Mouse (Mus musculus): ENCODE measurements around the gene Hcrtr2.

DNA sequence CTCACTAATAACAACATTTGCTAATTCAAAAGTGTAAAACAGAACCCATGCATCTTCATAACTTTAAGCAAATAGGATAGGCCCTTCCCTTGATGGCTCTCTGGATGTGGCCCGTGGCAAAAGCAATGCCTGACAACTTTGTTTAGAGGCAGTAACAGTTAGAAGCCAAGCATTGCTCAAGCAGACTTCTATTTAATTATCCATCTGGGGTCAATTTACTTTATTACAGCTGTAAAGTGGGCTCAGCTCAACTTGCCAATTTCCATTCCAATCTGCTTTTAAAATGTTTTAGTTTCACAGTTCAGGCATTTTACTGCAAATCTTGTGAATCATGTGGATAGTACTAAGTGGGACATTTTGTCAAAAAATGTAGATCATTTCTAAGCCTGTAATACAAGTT, 81.3 kb downstream of the Hcrtr2 start:
- TF ChIP-seq CTCF (IDR thresholded peaks at IDR 0.05; ENCODE audit: control insufficient read depth, insufficient read depth, insufficient replicate concordance, low read depth, low read length): no peak
- no peak for TF ChIP-seq POLR2A (IDR thresholded peaks at IDR 0.05; ENCODE audit: control insufficient read depth, low read depth, low read length)

Measured in testis, adult 2 months (tissue).